Mouse (Mus musculus) urinary bladder, postnatal 10 days (tissue): Measurements from ENCODE around the gene Spo11.
A peak's percentile ranks its signal among the peaks of the same experiment; 100 is the strongest.

Source experiments
- DNase-seq: peaks from one replicate; pipeline ENCODE4 v3.0.0; 2022; ENCODE audit warnings: low spot score

Gene Spo11

DNA sequence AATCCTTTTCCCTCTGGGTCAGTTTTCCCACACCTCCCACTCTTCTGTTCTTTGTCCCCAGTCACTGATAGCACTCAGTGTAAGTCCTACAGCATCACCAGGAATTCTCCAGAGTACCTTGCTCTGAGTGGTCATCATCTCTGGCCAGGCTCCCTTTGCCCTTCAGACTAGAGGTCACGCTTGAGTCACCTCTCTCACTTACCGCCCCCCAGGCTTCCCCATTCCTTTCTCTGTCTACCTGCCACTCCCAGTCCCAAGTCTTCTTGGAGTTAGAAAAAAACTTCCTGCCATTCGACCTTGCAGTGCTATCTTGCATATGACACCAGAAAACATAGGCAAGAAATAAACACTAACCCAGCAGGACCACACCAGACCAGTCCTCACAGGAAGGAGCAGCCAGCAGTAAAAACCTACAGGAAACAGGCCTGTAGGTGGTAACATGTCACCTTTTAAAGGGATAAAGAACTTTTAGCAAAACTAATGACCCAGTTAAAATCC is 32.8 kb downstream of the Spo11 start:
- DNase-seq = no peak

- DNase-seq = no peak
Observed at GRCm38 (mm10) chr2:173011440-173011839, 33.9 kb downstream of the Spo11 start.

DNA sequence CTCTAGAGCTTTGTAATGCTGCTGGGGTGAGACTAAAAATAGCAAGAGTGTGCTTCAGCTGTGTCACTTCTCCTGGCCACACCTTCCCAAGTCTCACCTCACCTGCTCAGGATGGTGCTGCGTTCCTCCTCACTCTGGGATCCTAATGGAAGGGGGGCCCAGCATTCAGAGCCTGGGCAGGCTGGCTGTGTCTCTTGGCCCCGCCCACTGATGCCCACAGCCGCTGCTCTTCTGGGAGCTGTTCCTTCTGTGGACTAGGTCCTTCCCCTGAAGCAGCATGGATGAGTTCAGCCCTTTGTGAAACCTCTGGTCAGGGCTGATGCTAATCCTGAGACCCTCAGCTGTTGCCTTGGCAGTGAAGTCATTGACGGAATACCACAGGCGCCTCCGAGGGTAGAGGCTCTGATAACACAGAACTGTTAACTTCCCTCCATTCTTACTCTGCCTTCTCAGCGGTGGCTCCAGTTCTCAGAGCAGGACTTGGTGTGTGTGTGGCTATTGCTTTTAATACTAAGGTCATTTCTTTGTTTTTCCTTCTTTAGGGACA is 37.3 kb downstream of the Spo11 start:
- no peak for DNase-seq

DNA sequence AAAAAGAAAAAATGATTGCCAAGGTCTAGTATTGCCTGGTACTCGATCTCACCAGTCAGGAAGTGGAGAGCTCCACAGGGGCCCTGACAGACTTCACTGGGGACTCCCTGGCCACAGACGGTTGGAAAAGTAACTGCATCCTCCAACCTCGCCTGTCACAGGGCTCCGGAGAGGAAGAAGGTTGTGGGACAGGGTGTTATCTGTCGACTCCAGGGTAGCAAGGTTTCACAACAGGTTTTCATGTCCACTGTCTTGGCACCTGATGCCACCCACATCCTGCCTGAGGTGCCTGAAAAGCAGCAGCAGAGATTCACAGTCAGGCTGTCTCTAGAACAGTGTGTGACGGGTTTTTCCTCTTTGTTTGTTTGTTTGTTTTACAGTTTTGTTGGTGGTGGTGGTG is 40.4 kb downstream of the Spo11 start:
- no peak for DNase-seq

GRCm38 (mm10) chr2:173018618-173019017 is 41.1 kb downstream of the Spo11 start:
- no peak for DNase-seq

- no peak for DNase-seq
Observed at GRCm38 (mm10) chr2:173019322-173019721, 41.8 kb downstream of the Spo11 start.

DNA sequence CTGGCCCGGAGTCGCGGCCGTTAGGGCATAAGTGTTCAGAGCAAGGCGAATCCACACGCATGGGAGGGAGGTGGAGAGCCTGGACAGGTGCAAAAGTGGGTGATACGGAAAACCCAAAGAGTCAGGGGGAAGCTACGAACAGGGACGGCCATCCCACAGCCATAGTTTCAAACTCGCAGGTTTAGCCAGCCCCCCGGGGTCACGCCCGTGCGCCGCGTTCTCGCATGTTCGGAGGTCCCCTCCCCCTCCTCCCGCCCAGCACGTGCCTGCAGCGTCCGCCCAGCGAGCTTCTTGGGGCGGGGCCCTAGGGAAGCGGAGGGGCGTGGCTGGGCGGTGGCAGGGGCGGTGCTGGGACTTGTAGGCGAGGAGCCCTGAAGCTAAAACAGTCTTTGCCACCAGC is 42.3 kb downstream of the Spo11 start:
- DNase-seq = peak; percentile 52

- DNase-seq = no peak
Observed at GRCm38 (mm10) chr2:173020430-173020829, 42.9 kb downstream of the Spo11 start, which contains the start of gene Rbm38. Rbm38 (plus strand) TSS chr2:173020498.

DNA sequence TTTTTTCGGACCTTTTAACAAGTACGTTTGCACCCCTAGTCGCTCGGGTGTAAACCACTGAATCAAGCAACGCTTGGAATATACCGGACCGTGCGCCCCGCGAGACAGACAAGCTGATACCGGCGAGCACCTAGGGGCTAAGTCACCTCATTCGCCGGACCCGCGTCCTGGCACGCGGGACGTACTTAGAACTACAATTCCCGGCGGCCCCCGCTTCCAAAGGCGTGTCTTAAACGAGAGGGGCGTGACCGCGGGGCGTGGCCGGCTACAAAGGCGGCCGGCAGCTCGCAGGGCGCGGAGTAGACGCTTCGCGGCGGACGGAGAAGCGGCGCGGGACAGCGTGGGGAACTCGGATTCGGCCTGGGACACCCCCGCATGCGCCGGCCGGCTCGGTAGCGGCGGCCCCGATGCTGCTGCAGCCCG is 44.1 kb downstream of the Spo11 start:
- peak; percentile 71 for DNase-seq

GRCm38 (mm10) chr2:173022056-173022681 is 44.7 kb downstream of the Spo11 start:
- DNase-seq = no peak

DNA sequence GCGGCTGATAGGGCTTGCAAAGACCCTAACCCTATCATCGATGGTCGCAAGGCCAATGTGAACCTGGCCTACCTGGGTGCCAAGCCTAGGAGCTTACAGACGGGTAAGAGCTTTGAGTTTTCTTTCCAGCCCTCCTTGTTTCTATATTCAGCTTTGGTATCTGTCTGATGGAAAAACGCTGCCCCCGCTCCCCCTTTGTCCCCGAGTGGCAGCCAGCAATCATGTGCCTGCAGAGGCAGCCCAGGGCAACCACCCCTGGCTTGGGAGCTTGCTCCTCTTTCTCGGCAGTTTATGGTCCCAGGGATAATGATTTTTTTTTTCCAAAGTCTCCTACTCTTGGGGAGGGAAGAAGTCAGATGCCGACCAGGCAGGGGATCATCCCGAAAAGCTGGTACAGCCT is 45.3 kb downstream of the Spo11 start:
- no peak for DNase-seq

DNA sequence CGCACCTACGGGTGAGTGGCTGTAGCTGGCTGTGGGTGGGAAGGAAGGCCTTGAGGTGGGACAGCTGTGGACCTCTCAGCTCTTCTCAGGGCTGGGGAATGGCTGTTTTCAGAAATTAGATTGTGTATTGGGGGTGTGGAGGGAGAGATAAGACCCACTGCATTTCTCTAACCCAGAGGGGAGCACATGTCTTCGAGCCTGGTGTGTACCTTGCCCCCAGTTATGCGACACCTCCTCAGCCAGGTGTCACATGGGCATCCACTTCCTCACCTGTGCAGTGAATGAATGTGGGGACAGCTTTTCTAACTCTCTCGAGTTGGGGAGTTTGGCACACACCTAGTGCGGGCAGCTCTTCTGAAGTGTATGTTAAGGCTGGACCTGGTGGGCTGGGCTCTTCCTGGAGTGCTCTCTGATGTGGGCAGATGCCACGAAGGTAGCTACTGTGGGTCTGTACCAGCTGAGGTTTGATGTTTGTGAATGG is 45.9 kb downstream of the Spo11 start:
- no peak for DNase-seq

DNA sequence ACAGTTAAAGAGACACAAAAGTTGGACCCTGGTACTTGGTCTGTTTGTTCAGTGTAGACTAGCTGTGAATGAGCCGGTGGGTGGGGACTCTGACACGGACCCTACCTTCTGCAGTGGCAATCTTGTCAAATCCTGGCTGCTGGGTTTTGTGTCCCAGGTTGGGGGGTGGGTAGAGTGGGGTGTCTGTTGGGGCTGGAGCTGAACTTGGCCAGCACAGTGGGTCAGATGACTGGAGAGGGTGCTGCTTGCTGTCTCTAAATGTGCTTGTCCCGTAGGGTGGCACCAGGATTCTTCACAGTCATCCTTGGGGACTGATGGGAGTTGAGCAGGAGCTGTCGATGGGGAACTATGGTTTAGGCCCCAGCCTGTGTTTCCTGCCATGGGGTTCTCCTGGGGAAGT is 46.5 kb downstream of the Spo11 start:
- no peak for DNase-seq

GRCm38 (mm10) chr2:173024392-173024791 is 46.9 kb downstream of the Spo11 start:
- no peak for DNase-seq

- DNase-seq = no peak
Observed at GRCm38 (mm10) chr2:173024938-173025337, 47.4 kb downstream of the Spo11 start.

- DNase-seq = no peak
Observed at GRCm38 (mm10) chr2:173026286-173026685, 48.8 kb downstream of the Spo11 start.

GRCm38 (mm10) chr2:173026688-173027131 is 49.2 kb downstream of the Spo11 start:
- no peak for DNase-seq

DNA sequence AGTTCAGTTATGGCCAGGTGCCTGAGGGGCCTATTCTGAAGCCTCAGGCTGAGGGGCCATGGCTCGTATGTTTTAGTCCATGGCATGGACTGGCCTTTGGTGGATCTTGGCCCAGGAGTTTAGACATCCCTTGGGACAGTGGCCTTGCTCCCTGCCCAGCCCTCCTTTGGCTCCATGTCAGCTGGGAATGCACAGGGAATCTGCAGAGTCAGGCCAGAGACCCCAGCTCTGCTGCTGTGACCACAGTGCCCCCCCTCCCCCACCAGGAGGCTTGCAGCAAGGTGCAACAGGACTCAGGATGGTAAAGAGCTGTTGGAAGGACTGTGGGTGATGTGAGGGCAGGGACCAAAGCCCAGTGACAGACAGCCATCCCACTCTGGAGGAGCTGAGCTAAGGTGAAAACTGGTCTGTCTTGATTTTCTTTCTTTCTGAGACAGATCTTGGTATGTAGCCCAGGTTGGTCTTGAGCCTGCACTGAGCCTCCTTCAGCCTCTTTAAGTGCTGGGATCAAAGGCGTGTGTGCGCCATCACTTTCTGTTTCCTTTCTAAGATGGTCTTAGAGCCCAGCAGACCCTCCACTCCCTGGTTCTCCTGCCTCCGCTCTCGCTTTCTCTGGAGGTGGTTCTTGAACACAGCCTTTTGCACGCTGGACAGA is 49.8 kb downstream of the Spo11 start:
- no peak for DNase-seq

DNA sequence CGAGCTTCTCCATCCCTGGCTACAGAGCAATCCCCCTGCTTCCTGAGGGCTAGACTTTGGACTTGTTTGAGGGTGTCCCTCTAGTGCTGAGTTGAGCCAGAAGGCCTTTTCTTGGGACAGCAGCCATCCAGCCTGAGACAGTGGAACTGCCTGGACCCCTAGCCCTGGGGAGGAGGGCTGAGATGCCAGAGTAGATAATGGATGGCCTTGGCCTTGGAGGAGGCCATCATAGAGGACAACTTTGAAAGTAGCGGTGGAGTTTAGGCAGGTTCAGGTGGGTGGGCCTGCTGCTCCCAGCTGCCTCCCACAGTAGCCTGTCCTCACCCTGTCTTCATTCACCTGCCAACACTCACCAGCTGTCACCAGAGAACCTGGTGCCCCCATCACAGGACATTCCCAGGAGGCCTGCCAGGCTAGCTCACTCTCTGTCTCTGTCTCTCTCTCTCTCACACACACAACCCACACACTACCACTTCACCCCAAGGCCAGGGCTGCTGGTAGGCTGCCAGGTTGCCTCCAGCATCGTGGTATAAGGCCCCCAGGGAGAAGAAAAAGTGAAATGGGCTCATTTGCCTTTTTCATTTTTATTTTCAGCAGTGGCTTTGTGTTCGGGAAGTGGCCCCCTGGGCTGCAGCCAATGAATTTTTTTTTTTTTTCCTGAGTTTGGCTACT is 50.5 kb downstream of the Spo11 start:
- DNase-seq = no peak

- DNase-seq = no peak
Observed at GRCm38 (mm10) chr2:173028508-173029031, 51.1 kb downstream of the Spo11 start.

GRCm38 (mm10) chr2:173030591-173031338 is 53.3 kb downstream of the Spo11 start:
- no peak for DNase-seq

DNA sequence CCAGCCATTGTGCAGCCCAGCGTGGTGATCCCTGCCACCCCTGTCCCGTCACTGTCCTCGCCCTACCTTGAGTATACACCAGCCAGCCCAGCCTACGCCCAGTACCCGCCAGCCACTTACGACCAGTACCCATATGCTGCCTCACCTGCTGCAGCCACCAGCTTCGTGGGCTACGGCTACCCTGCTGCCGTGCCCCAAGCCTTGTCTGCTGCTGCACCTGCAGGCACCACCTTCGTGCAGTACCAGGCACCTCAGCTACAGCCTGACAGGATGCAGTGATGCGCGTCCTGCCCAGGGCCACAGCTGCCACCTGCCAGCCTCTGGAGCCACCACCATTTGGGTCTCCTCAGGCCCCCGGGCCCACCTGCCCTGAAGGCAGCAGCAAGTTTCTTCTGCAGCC is 56.0 kb downstream of the Spo11 start:
- no peak for DNase-seq
